Mouse (Mus musculus) cortical plate, adult 2 months (tissue): Measurements from ENCODE around the gene Timd2.

Experiments used
- CTCF ChIP-seq: fragments of 200-500 bp; IDR thresholded peaks from 2 replicates; pipeline ENCODE4 v1.5.1; 2011; ENCODE audit warnings: mild to moderate bottlenecking, control low read depth, low read length; ENCODE audit not compliant: insufficient read depth; ENCODE audit errors: extremely low read depth
- POLR2A ChIP-seq: fragments of 200-500 bp; IDR thresholded peaks from 2 replicates; pipeline ENCODE4 v1.6.1; 2011; ENCODE audit warnings: mild to moderate bottlenecking, low read length, control low read depth; ENCODE audit not compliant: insufficient read depth; ENCODE audit errors: extremely low read depth

- TF ChIP-seq CTCF (no peak), POLR2A (no peak)
Measured at GRCm38 (mm10) chr11:46620414-46621168, 86.3 kb downstream of the Timd2 start.
